Mouse (Mus musculus): ENCODE measurements around the gene Stambpl1.

The Stambpl1 gene

DNA sequence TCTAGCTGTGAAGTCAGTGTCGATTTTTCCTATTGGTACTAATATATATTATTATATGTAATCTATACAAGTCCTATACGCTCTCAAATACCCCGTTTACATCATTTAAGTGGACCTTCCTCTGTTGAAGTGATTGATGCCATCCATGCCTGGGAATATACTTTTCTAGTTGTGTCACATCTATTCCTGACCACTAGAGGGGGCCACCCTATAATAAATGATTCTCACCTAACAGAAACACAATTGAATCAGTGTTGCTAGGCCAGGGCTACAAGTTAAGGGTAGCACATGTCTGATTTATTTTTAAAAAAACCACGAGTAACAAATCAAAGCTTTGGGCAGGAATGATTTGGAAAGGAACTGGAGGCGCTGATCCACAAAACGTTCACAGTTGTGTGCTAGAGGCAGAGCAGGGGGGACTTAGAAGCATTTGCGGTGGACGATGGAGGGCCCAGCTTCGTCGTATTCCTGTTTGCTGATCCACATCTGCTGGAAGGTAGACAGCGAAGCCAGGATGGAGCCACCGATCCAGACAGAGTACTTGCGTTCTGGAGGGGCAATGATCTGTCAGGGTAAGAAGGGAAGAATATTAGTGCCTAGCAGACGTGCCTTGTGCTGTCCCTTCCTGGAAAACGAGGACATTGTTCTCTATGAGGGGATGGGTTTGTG is 49.4 kb downstream of the Stambpl1 start:
- DNase-seq: peak; percentile 37 to 41

DNA sequence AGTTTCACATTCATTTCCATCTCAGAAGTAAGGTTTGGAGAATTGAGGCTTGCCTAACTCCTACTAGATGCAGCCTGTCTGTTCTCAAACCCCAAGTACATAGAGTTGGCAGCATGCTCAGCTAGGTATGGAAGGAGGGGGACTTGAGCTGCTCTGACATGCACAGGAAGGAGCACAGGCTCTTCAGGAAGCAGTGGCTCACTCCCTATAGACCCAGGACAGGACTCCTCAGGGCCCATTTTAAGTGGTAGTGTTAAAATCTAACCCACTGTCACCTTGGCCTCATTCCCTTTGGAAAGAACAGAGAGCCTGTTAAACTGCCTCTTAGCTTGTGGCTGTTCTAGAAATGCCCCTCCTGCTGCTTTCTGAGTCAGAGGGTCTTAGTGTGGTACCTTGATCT is 50.9 kb downstream of the Stambpl1 start:
- no peak for DNase-seq

DNA sequence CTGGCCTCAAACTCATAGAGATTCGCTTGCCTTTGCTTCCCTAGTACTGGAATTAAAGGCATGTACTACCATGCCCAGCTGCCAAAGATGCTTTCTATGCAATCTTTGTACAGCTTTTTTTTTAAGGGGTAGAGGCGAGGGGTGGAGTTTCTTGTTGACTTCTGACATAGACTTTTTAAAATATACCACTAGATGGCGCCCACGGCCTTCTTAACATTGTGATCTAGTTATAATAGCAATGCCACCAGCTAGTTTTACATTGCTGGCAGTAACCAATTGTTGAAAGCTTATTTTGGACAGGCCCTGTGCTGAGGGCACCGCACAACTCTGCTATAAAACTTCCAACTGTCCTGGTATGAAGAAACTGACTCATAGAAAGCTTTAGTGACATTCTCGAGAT is 52.0 kb downstream of the Stambpl1 start:
- DNase-seq: peak; percentile 73 to 76

DNA sequence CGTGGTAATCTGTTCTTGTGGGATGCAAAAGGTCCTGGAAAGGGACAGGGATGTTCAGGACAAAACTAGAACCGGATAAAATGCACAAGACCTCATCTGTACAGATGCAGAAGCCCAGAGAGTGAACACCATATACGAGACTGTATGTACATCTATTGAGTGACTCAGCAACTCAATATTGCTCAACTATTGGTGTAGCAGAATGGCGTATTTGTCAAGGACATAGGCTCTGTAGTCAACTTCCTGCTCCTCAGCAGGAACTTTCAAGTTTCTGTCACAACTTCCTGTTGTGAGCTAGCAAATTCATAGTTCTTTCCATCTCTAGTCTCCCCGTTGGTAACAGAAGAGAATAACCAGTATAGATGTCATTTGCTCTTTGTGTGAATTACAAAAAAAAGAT is 56.5 kb downstream of the Stambpl1 start:
- no peak for DNase-seq

DNA sequence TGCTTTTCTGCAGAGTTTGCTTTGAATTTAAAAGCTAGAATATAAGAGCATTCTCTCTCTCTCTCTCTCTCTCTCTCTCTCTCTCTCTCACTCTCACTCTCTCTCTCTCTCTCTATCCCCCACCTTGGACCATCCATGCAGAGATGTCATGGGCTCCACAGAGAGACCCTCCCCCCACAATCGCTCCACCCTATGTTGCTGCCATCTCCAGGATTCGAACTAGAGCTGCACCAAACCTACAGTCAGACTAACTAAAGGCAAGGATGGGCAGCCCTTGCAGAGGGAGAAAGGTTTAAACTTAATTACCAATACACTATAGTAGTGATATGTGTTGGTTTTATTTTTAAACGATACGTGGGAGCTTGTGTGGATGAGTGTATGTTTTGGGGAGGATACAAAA is 58.6 kb downstream of the Stambpl1 start:
- DNase-seq: no peak

DNA sequence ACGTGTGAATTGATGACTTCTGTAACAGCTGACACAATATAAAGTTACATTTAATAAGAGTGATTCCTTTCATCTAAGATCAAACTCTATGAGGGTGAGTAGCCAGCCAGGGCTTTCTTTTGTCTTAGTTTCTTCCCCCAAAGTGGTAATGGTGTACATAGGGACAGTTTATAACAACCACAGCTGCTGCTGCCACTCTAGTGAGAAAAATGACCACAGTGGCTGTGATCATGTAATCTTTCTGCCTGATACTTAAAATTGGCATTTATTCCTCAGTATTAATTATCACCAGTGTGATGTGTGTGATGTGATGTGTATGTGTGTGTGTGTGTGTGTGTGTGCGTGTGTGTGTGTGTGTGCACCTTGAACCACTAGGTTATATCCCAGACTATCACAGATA is 59.9 kb downstream of the Stambpl1 start:
- no peak for DNase-seq

DNA sequence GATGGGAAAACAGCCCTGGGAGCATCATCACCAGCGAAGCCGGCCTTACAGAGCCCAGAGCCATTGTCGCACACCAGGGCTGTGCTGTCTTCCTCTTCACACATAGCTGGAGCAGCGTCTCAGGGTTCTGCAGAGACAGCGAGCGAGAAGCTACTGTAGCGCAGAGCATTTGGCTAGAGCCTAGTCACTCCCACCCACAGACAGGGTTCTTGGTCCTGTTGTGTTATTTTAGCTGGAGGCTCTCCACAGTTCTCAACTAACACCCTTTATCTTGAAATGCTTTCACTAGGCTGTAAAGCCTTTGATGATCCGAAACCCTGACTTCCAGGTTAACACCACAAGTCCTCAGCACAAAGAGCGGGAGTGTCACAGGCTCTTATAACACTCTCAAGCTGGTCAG is 60.4 kb downstream of the Stambpl1 start:
- no peak for DNase-seq

DNA sequence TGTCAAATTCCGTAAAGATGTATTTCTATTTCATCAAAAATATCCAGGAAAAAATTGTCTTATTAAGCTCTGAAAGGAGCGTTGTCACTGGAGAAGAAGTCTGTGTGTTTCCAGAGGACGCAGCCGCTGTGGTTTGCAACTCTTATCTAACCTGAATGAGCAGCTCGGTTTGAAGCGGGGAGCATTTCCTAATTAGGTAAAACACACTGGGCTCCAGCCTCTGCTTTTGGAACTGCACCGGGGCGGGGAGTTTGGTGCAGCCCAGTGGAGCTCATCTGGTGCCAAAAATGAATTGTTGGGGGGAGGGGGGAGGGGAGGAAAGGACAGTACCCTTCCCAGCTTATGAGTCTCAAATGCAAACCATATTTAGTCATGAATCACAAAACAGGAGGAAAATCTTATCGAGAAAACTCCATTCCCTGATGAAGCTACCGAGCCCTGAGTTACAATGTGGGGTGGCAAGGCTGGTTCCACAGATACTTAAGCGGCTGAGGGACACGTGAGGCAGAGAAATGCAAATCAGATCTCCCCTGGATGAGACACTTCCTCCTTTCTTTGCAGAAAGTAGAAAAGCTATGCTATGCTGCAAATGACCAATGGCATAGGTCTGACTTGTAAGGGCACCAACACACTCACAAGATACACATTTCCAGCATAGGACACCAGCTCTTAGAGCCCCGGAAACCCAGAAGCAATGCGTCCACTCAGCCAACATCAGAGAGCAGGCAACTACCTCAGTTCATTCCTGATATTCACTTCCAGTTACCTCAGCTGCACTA is 62.3 kb downstream of the Stambpl1 start:
- DNase-seq: peak in 1 of 2 experiments; percentile 20

DNA sequence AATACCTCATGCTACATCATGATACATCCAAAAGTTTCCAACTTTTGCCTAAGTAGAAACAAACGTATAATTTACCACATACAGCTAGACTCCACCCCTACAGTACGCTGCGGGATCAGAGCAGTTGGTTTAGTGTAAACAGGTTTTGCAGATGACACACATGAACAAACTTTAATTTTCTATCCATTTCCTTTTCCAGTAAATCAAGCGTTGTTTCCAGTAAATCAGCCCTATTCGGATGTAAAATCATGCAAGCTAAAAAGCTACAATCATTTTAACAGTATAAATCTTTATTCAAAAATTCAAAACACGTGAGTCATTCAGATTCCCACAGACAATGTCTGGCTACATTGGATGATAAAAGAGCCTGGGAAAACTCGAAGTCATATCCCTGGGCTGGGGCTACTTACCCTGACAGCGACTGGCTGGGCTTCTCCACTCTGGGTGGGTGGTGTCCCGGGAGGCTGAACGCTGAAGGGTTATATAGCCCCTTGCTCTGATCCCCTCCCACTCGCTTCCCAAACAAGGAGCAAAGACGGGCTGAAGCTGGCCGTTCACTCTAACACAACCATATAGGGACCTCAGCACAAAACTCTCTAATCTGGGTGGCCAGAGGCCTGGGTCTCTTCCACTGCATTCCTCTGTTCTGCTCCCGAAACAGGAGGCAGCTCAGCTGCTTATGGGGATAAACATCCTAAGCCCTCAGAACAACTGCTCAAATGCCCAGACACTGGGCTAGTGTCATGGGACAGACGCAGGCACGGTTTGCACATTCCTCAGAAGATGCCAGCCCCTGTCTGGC is 63.1 kb downstream of the Stambpl1 start, which contains the start of gene Acta2:
Acta2 (minus strand) TSS at position 711 of the 802 bp plus-strand sequence.
- DNase-seq: no peak

DNA sequence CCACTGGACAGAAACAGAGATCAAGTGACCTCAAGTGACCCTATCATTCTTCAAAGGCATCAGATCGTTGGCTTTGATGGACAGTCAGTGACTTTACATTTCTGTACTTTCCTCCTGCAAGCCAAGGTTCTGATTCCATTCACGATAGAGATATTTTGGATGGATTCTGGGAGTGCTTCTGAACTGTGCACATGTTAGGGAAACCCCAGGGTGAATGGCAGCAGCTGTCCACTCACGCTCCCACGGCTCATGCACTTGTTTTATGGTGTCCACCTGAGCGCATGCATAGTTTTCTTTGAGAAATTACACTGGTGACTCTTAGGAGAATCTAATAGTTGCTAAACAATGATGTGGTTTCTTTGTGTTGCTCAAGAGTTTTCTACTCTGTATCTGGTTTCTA is 64.1 kb downstream of the Stambpl1 start:
- no peak for DNase-seq

DNA sequence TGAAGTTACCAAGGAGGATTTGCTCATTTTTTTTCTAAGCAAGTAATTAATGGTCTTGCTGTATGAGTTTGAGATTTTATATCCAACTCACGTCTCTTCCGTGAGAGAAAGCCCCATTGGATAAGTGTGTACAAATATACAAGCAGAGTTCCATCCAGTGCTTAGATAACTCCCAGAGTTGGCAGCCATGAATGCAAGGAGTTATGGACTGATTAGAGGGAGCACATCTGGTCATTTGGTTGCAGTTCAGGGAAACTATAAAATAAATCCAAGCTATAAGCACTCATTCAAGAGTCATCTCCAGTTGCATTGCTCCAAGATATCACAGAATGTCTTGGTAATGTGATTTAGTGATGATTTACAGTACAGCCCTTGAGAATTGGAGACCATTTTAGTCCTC is 64.9 kb downstream of the Stambpl1 start:
- DNase-seq: no peak

DNA sequence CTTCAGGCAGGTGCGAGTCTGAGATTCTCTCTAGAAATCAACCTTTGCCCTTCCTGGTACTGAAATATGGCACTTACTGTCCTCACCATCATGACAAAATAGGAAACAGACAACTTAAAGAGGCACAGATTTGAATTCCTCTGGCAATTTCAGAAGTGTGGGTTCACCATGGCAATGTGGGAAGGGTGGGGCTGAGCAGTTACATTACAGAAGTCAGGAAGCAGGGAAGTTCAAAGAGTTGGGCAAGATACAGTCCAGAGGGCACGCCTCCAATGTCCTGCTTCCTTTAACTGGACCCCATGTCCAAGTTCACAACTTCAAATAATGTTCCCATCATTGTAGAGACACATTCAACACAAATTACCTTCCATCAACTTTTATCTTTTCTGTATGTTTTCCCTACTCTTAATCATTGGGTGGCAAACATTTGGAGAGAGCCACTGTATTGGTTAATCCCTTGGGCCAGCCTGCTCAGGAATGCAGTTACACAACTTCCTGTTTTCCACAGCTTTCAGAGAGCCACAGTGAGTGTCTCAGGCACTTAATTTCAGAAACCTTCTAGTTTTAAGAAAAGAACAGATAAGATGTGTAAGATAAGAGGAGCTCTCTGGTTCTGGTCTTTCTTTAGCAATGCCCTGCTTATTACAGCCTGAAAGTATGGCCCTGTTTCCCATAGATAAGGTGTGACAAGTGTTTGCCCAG is 70.4 kb downstream of the Stambpl1 start:
- no peak for DNase-seq

DNA sequence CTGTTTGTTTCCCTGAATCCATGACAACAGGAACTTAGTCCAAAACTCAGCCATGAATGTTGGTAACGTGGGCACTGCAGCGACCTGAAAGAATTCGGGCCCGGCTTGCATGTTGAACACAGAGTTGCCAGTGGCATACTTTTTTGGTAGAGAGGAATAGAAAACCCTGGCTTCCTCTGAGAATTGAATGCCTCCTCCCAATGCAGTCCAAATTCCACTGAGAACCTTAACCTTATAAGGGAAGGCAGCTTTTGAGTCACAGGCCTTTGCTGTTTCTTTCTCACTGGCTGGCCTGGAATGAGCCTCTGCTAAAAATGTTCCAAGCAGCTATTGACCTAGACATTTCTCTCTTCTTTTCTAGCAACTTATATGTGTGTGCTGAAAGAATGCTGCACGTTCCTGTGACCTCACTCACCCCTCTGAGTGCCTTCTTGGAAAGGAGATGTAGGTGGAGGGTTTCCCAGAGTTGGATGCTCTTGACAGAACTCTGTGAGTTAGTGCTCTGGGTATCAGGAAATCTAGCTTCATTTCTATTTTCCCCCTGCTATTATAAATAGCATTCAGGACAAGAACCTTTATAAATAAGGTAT is 73.7 kb downstream of the Stambpl1 start:
- no peak for DNase-seq

DNA sequence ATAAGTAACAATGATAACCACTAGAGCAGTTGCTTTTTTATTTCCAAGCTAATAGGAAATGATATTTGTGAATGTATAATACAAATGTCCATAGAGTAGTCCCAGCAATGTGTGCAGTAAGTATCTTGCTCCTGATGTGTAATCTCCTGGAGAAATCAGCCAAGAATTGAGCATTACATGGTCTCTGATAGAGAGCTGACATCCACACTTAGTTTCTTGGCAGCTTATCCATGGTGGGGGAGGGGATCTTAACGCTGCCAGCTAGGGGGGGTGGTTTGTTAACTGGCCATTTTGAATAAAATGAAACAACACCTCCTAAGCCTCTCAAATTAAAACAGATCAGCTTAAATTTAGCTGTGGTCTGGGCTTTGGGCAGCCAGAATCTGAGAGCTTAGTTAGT is 77.0 kb downstream of the Stambpl1 start:
- DNase-seq: no peak

DNA sequence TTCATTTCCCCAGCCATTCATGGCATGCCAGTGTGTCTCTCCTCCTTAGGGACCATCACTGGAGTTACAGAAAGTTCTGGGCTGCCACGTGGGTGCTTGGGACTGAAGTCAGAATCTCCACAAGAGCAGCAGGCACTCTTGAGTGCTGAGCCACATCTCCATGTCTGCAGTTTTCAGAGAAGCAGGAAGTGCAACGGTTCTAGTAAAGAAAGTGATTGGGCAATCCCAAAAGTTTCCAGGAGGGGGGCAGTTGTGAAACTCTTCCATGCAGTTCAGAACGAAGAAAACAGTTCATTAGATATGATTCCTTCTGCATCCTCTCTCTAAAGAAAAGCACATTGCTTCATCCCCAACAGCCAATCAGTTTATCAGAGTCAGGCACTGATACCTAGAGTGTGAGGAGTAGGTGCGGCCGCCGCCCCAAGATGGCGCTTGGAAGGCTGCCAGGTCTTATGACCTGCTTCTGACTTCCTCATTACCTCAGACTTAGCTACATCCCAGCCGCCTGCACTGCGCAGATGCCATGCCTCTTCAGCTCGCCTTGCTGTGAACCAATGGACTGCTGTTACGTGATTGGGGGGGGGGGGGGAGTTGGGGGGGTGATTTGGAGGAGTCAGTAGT is 78.2 kb downstream of the Stambpl1 start:
- DNase-seq: no peak

DNA sequence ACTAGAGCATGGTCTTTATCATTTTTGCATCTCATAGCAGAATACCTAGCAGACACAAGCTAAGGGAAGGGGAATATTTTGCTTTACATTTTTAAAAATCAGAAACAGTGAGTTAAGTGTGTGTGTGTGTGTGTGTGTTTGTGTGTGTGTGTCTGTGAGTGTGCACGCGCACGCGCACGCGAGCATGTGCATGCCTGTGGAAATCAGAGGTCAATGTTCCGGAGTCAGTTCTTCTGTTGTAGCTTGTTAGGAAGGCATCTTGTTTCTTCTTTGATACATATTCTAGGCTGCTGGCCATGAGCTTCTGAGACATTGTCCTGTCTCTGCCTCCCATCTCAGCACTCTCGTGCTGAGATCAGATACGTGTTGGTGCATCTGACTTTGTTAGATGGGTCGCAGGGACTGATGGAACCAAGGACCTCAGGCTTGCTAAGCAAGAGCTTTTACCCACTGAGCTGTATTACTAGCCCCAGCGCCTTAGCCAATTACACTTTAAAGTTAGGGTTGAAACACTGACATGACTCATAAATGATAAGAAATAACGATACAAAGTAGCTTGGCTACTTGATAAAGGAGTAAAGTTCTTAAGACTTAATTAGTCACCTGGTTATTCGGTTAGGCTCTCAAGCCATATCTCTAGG is 78.9 kb downstream of the Stambpl1 start:
- DNase-seq: no peak

DNA sequence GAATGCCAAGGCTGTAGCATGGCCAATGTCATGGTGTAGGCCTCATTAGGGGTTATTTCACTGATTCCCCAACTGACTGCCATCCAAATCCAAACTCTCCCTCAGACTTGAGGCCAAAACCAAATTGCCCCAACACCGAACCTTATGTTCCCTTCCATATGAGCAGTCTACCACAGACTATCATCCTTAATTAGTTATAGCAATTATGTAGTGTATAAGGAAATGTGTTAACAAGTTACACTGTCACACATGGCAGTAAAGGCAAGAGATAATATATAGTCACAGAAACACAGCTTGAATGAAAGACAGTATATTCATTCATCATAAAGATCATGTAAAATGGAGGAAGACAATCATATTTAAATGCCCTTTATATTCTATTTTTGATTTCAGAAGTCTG is 81.0 kb downstream of the Stambpl1 start:
- DNase-seq: no peak

DNA sequence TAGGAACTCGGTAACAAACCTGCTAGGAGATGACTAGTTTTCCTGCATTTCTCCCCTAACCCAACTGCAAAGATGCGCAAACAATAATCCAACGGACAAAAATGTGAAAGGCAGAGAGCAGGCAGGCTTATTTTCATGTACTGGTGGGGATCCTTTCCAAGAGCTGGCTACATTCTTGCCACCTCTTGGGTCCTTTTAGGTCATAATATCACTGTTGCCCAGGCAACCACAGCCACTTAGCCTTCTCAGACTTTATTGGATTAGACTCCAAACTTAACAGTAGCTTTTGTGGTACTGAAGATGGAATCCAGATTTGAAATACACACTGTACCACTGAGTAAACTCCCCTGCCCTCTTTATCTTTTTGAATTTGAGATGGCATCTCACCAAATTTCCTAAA is 86.0 kb downstream of the Stambpl1 start:
- DNase-seq: no peak

DNA sequence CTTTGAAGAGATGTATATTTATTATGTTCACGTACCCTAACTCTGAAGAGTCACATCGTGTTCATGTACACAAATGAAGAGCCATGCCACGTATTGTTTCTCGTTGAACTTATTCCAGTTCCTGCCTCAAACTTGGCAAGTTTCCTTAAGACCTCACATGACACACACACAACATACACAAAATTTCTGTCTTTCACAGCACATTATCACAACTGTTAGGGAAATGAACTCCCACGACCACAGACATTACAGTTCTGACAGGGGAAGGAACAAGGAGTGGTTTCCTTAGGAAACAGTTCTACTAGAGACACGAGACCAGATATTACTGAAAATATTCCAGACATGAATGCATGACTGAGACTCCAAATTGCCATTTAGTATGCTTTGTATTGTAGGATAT is 91.6 kb downstream of the Stambpl1 start:
- peak; percentile 14 to 49 for DNase-seq

DNA sequence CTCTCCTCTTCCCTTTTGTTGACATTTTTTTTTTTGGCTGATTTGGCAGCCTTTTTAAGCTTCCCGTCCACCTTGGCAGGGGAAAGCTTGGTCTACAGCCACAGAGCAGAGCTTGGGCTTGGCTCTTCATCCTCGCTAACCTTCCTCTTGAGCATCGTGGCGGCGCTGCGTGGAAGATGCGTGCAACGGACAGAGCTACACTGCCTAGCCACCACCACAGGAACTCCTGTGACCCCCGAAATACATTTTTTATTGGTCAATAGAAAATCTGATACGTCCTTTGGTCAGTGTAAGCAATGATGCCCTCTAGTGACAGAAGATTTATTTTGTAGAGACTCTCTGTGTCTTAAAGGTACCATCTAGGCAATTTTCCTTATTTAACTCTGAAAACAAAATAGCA is 92.4 kb downstream of the Stambpl1 start:
- peak in 1 of 2 experiments; percentile 18 for DNase-seq

DNA sequence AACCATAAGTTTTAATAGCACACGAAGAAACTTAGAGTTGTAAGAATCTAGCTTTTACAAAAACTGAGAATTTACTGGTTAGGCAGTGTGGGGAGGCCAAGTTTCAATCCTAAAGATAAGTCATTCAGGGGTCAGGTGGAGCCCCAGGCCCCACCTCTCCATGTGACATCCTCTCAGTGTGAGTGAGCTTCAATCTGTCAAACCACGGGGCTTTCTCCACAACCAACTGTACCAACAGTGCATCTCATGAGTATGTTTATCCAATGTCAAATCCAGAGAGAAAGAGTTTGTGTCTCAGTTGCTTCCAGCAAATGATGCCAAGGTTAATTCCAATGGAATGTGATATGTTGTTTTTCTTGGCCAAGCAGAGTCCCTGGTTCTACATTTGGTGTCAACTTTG is 92.8 kb downstream of the Stambpl1 start:
- no peak for DNase-seq

DNA sequence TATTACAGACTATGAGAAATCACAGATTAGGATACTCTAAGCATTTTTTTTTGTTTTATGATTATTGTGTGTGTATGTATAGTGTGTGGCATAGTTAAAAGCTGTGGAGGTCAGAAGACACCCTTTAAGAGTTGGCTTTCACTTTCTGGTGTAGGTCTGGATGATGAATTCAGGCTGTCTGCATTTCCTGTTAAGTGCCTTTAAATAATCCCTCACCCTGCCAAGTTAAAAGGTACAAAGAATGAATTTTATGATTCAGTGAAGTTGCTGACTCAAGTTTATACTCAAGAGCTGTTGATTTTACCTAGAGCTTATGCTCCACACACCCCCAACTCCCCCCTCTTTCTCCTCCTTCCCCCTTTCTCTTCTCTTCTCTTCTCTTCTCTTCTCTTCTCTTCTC is 95.2 kb downstream of the Stambpl1 start:
- no peak for DNase-seq
